Mouse (Mus musculus): ENCODE measurements around the gene Tusc2.

DNA sequence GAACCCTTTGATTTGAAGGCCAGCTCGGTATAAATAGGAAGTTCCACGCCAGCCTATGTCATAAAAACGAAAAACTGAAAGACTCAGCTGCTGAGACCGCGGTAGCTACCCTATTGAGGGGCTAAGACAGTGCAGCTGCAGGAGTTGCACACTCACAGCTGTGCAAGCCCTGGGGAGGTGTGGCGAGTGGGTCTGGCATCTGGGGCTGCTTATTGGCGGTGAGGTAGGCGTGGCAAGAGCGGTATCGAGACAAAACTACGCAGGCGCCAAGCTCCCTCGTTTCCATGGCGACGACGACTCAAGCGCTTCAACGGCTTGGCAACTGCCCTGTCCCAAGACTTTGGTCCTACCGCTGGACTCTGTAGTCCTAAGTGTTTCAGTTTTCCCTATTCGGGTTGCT lies 16.0 kb upstream of the Tusc2 start, which contains the start of gene Zmynd10:
- no peak for TF ChIP-seq POLR2A (IDR thresholded peaks at IDR 0.05; ENCODE audit: borderline replicate concordance, low read depth, low read length)
- no peak for TF ChIP-seq CTCF (IDR thresholded peaks at IDR 0.05; ENCODE audit: low read depth, low read length)
